Mouse (Mus musculus) bone marrow, adult 2 months (tissue): ENCODE measurements around the gene Hsd11b2.

Experiments used
- CTCF ChIP-seq: fragments of 200-500 bp; IDR thresholded peaks from 2 replicates; pipeline ENCODE4 v1.5.1; 2011; ENCODE audit warnings: low read length, control low read depth; ENCODE audit not compliant: control insufficient read depth, insufficient read depth
- POLR2A ChIP-seq: fragments of 200-500 bp; IDR thresholded peaks from 2 replicates; pipeline ENCODE4 v1.6.1; 2011; ENCODE audit warnings: low read depth, mild to moderate bottlenecking, control low read depth, low read length, borderline replicate concordance; ENCODE audit not compliant: control insufficient read depth

DNA sequence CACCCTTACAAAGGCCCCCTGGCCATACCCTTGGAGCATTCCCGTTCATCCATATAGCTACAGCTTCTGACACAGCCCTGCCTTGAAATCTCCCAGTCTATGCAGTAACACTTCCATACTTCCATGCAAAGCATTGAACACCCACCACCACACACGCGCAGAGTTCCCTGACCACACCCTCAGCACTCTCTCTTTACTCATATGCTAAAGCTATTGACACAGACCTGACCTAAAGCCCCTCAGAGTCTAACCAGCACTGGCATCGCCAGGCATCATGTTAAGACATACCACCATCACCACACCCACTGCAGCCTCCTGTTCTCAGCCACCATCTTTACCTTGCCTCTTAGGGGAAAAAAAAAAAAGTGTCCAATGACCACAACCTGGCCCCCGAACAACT, 48.3 kb upstream of the Hsd11b2 start:
- TF ChIP-seq CTCF (no peak), POLR2A (no peak)
